Mouse (Mus musculus) limb, embryonic 13.5 days (tissue): Measurements from ENCODE around the gene Serinc2. TPM values are rescaled to one million over a fixed set of nuclear protein-coding genes. Genes with fewer than 3 reads are reported as not detected.
"Not testable (repeated sequence)": the region's sequence is repeated elsewhere in the genome, so short reads cannot be mapped to it uniquely, and the experiment has no call there.

Source experiments
- ATAC-seq: fragments of 200-750 bp; cut with Nextera tagmentation; 2 replicates; pipeline ENCODE4 v1.8.0; 2017; ENCODE audit warnings: low read depth, moderate number of reproducible peaks, moderate TSS enrichment; ENCODE audit not compliant: low FRiP score
- H3K27ac ChIP-seq: fragments of 300-500 bp; sonication (generic); 2 replicates; pipeline ENCODE4 v1.5.1; 2015; ENCODE audit warnings: inconsistent platforms, mild to moderate bottlenecking, moderate library complexity
- H3K27me3 ChIP-seq: fragments of 300-500 bp; sonication (generic); 2 replicates; pipeline ENCODE4 v1.6.1; 2015; ENCODE audit warnings: mild to moderate bottlenecking, inconsistent platforms
- H3K36me3 ChIP-seq: fragments of 300-500 bp; sonication (generic); 2 replicates; pipeline ENCODE4 v1.6.1; 2015; ENCODE audit warnings: inconsistent platforms, mild to moderate bottlenecking, moderate library complexity
- H3K4me1 ChIP-seq: fragments of 300-500 bp; sonication (generic); 2 replicates; pipeline ENCODE4 v1.6.1; 2015; ENCODE audit warnings: inconsistent platforms
- H3K4me2 ChIP-seq: fragments of 300-500 bp; sonication (generic); replicated peaks from 2 replicates; pipeline ENCODE4 v1.6.1; 2015; ENCODE audit warnings: inconsistent platforms, mild to moderate bottlenecking, moderate library complexity
- H3K4me3 ChIP-seq: fragments of 300-500 bp; sonication (generic); 2 replicates; pipeline ENCODE4 v1.5.1; 2015; ENCODE audit warnings: moderate library complexity, mild to moderate bottlenecking, inconsistent platforms
- H3K9ac ChIP-seq: fragments of 300-500 bp; sonication (generic); 2 replicates; pipeline ENCODE4 v1.6.1; 2015; ENCODE audit warnings: mild to moderate bottlenecking, inconsistent platforms
- H3K9me3 ChIP-seq: fragments of 300-500 bp; sonication (generic); 2 replicates; pipeline ENCODE4 v1.6.1; 2016; ENCODE audit warnings: inconsistent platforms
- WGBS: fragments of 180-500 bp; shearing (Covaris S2); methylation state at CpG from one replicate; pipeline ENCODE4 v1.1.7; 2015; 5-methylcytosine and 5-hydroxymethylcytosine counted together
- polyA plus RNA-seq: library from polyadenylated mRNA; unstranded; fragments of >200 nt; fragmentation: Nextera tagmentation; extraction: Ambion mirVana; gene quantifications from 2 replicates; pipeline ENCODE4 v1.2.1, GENCODE M21; 2015

Gene Serinc2
- polyA plus RNA-seq, 1 experiment from 2014 or later, result 223 TPM

DNA sequence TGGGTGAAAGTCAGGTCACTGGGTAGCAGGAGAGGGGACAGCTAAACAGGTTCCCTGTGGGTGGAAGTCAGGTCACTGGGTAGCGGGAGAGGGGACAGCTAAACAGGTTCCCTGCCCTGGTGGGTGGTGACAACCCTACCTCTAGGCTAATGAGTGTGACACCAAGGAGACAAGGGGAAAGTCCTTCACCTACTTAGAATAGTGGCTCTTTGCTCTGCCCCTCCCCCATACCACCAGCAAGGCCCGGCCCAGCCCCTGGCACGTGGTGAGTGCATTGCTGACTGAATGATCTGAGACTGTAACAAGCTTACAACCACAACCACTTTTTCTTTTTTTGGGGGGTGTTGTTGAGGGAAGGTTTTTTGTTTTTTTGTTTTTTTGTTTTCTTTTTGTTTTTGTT is 27.2 kb downstream of the Serinc2 start:
- no peaks in the 10 kb centered on the region for H3K9me3 ChIP-seq
- no peak overlapping the region for H3K27ac ChIP-seq
- no peaks in the 10 kb centered on the region for H3K27me3 ChIP-seq
- H3K9ac ChIP-seq, result no peak overlapping the region
- 0 out of 2 replicates have a peak, but pooled peaks have one; percentile 9 for ATAC-seq
- 37% methylated on average over 3 of the region's 3 CpGs for WGBS
- peaks cover 67% of the 10 kb centered on the region for H3K36me3 ChIP-seq
- H3K4me2 ChIP-seq, result no peak overlapping the region
- no peak overlapping the region for H3K4me3 ChIP-seq
- H3K4me1 ChIP-seq, result no peaks in the 10 kb centered on the region

DNA sequence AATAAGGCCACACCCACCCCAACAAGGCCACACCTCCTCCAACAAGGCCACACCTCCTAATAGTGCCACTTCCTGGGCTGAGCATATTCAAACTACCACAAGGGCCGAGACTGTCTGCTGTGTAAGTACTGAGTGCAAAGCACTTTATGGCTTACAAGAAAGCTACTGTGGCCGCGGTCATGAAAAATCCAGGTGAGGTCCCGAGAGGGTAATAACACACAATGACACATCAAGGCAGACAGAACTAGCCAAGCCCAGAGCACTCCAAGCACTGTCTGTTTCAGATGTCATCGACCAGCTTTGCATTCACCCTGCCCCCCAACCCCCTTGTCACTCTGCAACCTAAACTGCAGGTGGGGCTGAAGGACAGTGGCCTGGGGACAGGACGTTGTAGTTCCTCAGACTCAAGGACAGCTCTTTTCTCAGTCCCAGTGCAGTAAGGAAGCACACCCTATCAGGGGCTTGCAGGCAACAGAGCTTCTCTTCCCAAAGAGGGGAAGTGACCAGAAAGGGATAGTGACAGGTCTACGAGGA is 27.8 kb downstream of the Serinc2 start:
- no peaks in the 10 kb centered on the region for H3K4me1 ChIP-seq
- 26% methylated on average over 7 of the region's 7 CpGs for WGBS
- H3K4me2 ChIP-seq, result no peak overlapping the region
- H3K9ac ChIP-seq, result no peak overlapping the region
- H3K27ac ChIP-seq, result no peak overlapping the region
- no peak overlapping the region for H3K4me3 ChIP-seq
- peaks cover 62% of the 10 kb centered on the region for H3K36me3 ChIP-seq
- H3K27me3 ChIP-seq, result no peaks in the 10 kb centered on the region
- H3K9me3 ChIP-seq, result no peaks in the 10 kb centered on the region
- no peak for ATAC-seq

- Histone ChIP-seq H3K27ac (no peak overlapping the region), H3K4me2 (no peak overlapping the region), H3K27me3 (no peaks in the 10 kb centered on the region), H3K36me3 (peaks cover 36% of the 10 kb centered on the region), H3K4me1 (no peaks in the 10 kb centered on the region), H3K4me3 (no peak overlapping the region), H3K9me3 (no peaks in the 10 kb centered on the region), H3K9ac (no peak overlapping the region)
- no peak for ATAC-seq
- 73% methylated on average over 3 of the region's 3 CpGs for WGBS
These were observed 30.4 kb downstream of the Serinc2 start for GRCm38 (mm10) chr4:130248636-130249035.

- Histone ChIP-seq H3K9ac (no peak overlapping the region), H3K27ac (no peak overlapping the region), H3K4me3 (no peak overlapping the region), H3K36me3 (peaks cover 12% of the 10 kb centered on the region), H3K4me1 (no peaks in the 10 kb centered on the region), H3K27me3 (no peaks in the 10 kb centered on the region), H3K4me2 (no peak overlapping the region), H3K9me3 (no peaks in the 10 kb centered on the region)
- ATAC-seq, result no peak
- WGBS, result 4% methylated on average over 6 of the region's 6 CpGs
These were observed 32.9 kb downstream of the Serinc2 start for GRCm38 (mm10) chr4:130246132-130246531.

DNA sequence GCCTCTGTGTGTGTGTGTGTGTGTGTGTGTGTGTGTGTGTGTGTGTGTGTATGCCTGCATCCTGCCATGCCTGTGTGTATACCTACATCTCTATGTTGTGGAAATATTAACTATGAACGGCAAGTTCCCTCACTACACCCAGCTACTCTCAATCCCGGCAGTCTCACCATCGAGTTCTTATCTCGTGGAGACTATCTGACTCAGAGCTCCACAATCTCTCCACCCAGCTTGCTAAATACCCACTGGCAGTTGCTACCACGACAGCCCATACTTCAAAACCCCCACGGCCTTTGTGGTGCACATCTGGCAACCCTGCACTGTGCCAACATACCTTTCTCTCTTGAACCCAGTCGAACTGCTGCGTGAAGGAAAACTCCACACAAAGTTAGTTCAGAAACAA is 34.3 kb downstream of the Serinc2 start:
- no peaks in the 10 kb centered on the region for H3K4me1 ChIP-seq
- H3K36me3 ChIP-seq, result no peaks in the 10 kb centered on the region
- H3K9me3 ChIP-seq, result no peaks in the 10 kb centered on the region
- 71% methylated on average over 8 of the region's 8 CpGs for WGBS
- no peak overlapping the region for H3K27ac ChIP-seq
- no peak overlapping the region for H3K9ac ChIP-seq
- no peak for ATAC-seq
- H3K4me2 ChIP-seq, result no peak overlapping the region
- H3K4me3 ChIP-seq, result no peak overlapping the region
- H3K27me3 ChIP-seq, result no peaks in the 10 kb centered on the region

DNA sequence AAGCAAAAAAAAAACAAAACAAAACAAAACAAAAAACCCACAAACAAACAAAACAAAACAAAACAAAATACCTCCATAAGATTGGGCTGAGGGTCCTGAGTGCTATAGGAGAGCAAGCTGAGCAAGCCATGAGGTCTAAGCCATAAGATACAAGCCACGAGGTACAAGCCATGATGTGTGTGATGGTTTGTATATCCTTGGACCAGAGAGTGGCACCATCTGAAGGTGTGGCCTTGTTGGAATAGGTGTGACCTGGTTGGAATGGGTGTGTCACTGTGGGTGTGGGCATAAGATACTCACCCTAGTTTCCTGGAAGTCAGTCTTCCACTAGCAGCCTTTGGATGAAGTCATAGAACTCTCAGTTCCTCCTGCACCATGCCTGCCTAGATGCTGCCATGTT is 35.4 kb downstream of the Serinc2 start:
- ATAC-seq, H3K27me3 ChIP-seq, H3K9ac ChIP-seq, H3K4me3 ChIP-seq, H3K9me3 ChIP-seq, H3K4me1 ChIP-seq, H3K36me3 ChIP-seq, H3K27ac ChIP-seq, H3K4me2 ChIP-seq: not testable (repeated sequence)
- 88% methylated on average over 1 of the region's 1 CpGs for WGBS

- 88% methylated on average over 5 of the region's 5 CpGs for WGBS
- Histone ChIP-seq H3K9me3 (no peaks in the 10 kb centered on the region), H3K9ac (no peak overlapping the region), H3K27ac (no peak overlapping the region), H3K27me3 (no peaks in the 10 kb centered on the region), H3K4me1 (0 out of 2 replicates have a peak, but pooled peaks cover 2% of the 10 kb centered on the region), H3K4me3 (no peak overlapping the region), H3K4me2 (no peak overlapping the region), H3K36me3 (no peaks in the 10 kb centered on the region)
- no peak for ATAC-seq
These were observed 36.0 kb downstream of the Serinc2 start for GRCm38 (mm10) chr4:130242956-130243355.

DNA sequence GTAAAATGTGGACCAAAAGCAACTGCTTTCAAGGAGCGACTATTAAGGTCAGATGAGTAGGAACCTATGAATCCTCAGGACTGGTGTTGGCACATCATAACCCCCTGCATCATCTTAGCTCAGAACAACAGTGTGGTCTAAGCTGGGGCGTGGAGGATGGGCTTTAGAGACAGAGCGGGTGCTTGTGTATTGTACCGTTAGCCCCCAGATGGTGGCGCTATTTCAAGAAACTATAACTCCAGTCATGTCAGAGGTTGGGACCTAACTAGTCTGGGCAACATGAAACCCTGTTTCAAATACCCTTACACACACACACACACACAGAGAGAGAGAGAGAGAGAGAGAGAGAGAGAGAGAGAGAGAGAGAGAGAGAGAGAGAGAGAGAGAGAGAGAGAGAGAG is 38.3 kb downstream of the Serinc2 start:
- Histone ChIP-seq H3K9ac (no peak overlapping the region), H3K27me3 (no peaks in the 10 kb centered on the region), H3K27ac (no peak overlapping the region), H3K36me3 (no peaks in the 10 kb centered on the region), H3K9me3 (peaks cover 6% of the 10 kb centered on the region; the same call in 1 of the 2 replicates), H3K4me2 (no peak overlapping the region), H3K4me1 (0 out of 2 replicates have a peak, but pooled peaks cover 3% of the 10 kb centered on the region), H3K4me3 (no peak overlapping the region)
- 38% methylated on average over 5 of the region's 5 CpGs for WGBS
- ATAC-seq, result no peak

- no peak overlapping the region for H3K4me3 ChIP-seq
- WGBS, result 65% methylated on average over 4 of the region's 4 CpGs
- 0 out of 2 replicates have a peak, but pooled peaks cover 3% of the 10 kb centered on the region for H3K4me1 ChIP-seq
These were observed 41.4 kb downstream of the Serinc2 start for GRCm38 (mm10) chr4:130237607-130238006.

GRCm38 (mm10) chr4:130236361-130236760 is 42.6 kb downstream of the Serinc2 start:
- H3K9ac ChIP-seq, result no peak overlapping the region
- H3K27ac ChIP-seq, result no peak overlapping the region
- no peak overlapping the region for H3K4me2 ChIP-seq
- no peaks in the 10 kb centered on the region for H3K36me3 ChIP-seq
- WGBS, result 28% methylated on average over 8 of the region's 8 CpGs
- no peak for ATAC-seq
- peaks cover 6% of the 10 kb centered on the region; the same call in 1 of the 2 replicates for H3K9me3 ChIP-seq
- no peaks in the 10 kb centered on the region for H3K27me3 ChIP-seq
- 0 out of 2 replicates have a peak, but pooled peaks cover 3% of the 10 kb centered on the region for H3K4me1 ChIP-seq
- no peak overlapping the region for H3K4me3 ChIP-seq

More at GRCm38 (mm10) chr4:130237607-130238006, 41.4 kb downstream of the Serinc2 start:
- Histone ChIP-seq H3K36me3 (no peaks in the 10 kb centered on the region), H3K27ac (no peak overlapping the region), H3K9me3 (peaks cover 6% of the 10 kb centered on the region; the same call in 1 of the 2 replicates), H3K4me2 (no peak overlapping the region), H3K27me3 (no peaks in the 10 kb centered on the region), H3K9ac (no peak overlapping the region)
- ATAC-seq, result no peak

DNA sequence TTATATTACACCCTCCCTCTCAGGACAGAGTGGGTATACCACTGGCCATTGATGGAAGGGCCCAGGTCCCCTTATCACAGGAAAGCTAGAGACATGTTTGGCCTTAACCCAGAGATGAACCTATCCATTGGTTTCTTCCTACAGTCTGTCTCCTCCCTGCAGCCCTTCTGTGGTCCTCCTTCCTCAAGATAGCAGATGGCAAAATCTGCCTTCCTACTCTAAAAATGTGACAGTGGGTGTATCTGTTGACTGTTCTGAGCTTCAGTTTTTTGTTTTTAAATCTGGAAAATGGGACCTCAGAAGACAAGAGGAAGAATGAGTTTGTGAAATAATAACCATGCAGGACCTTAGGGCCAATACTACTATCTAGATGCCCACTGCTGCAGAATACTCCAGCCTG is 54.9 kb downstream of the Serinc2 start:
- H3K27ac ChIP-seq, result no peak overlapping the region

DNA sequence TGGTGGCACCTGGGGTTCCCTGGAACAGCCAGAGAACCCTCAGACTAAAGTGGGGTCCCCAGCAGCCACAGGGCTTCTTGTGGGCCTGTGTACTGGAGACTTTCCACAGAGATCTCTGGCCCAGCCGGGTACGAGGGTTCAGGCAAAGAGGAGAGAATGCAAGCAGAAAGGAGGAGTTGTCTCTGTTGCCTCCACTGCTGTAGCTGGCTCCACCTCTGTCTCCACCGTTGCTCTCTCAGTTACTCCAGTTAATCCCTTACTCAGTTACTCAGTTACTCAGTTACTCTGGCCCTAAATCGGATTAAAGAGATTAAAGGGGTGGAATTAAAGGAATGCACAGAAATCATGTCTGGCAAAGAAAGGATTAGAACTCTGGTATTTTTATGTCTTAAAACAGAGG is 56.8 kb downstream of the Serinc2 start, which contains the start of gene Gm853:
TSS of gene Gm853 (minus strand) at position 223 of the 400 bp plus-strand sequence.
- Histone ChIP-seq H3K9ac (no peak within 1 kb of the TSS), H3K27me3 (0 out of 2 replicates have a peak, but pooled peaks cover 3% of the 10 kb centered on the region), H3K27ac (no peak within 1 kb of the TSS), H3K9me3 (no peaks in the 10 kb centered on the region), H3K4me2 (no peak within 1 kb of the TSS), H3K4me3 (no peak within 1 kb of the TSS), H3K36me3 (no peaks in the 10 kb centered on the region), H3K4me1 (no peaks in the 10 kb centered on the region)
- WGBS, result 60% methylated on average over 4 of the region's 4 CpGs
- ATAC-seq, result no peak

More for the DNA sequence above, 54.9 kb downstream of the Serinc2 start:
- no peak for ATAC-seq
- Histone ChIP-seq H3K9ac (no peak overlapping the region), H3K4me2 (no peak overlapping the region), H3K9me3 (no peaks in the 10 kb centered on the region), H3K36me3 (no peaks in the 10 kb centered on the region), H3K4me1 (no peaks in the 10 kb centered on the region), H3K27me3 (0 out of 2 replicates have a peak, but pooled peaks cover 3% of the 10 kb centered on the region), H3K4me3 (no peak overlapping the region)

- no peak overlapping the region for H3K27ac ChIP-seq
- no peaks in the 10 kb centered on the region for H3K4me1 ChIP-seq
- H3K4me2 ChIP-seq, result no peak overlapping the region
- H3K27me3 ChIP-seq, result 0 out of 2 replicates have a peak, but pooled peaks cover 3% of the 10 kb centered on the region
- no peaks in the 10 kb centered on the region for H3K9me3 ChIP-seq
- 80% methylated on average over 9 of the region's 9 CpGs for whole genome bisulfite sequencing
- ATAC-seq, result no peak
- no peak overlapping the region for H3K9ac ChIP-seq
- no peak overlapping the region for H3K4me3 ChIP-seq
- H3K36me3 ChIP-seq, result no peaks in the 10 kb centered on the region
These were observed 58.8 kb downstream of the Serinc2 start for GRCm38 (mm10) chr4:130220176-130220575.
